Mouse (Mus musculus): Measurements from ENCODE around the gene Gm44596.

DNA sequence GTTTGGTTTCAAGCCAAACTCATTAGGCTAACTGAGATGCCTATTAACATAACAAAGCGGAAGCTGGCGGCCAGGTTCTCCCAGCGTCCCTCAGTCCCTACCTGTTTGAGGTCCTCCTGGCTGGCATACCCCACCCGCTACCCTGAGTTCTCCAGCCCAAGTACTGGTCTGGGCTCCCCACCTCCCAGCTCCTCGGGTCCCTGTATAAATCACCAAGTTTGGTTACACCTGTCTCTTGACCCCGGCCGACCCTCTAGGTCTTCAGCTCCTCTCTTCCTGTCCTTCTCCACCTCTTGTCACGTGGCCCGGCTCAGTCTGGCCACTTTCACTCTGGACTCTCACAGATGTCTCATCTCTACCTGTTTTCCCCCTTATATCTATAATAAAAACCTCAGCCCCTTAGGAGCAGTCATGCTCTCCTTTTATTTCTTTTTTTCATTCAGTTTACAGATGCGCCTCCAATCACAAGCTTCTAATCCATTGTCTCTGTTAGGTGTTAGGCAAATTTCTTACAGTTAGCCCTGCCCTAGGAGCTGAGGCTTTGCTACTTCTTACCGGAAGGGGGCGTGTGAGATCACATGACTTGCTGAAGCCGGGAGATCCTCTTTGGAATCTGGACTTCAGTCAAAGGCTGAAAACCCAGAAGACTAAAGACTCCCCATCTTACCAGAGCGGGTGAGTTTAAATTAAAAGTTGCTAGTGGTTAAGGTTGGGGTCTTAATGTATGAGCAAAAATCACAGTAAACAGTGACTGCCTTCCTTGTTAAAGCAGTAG lies 70.6 kb downstream of the Gm44596 start:
- no peak for TF ChIP-seq POLR2A (IDR thresholded peaks at IDR 0.05; ENCODE audit: control insufficient read depth, extremely low read depth, insufficient read depth, low read length, poor library complexity)
- no peak for TF ChIP-seq CTCF (IDR thresholded peaks at IDR 0.05; ENCODE audit: borderline replicate concordance, control insufficient read depth, extremely low read depth, insufficient read depth, low read length, poor library complexity)
